In the genomic region with DNA sequence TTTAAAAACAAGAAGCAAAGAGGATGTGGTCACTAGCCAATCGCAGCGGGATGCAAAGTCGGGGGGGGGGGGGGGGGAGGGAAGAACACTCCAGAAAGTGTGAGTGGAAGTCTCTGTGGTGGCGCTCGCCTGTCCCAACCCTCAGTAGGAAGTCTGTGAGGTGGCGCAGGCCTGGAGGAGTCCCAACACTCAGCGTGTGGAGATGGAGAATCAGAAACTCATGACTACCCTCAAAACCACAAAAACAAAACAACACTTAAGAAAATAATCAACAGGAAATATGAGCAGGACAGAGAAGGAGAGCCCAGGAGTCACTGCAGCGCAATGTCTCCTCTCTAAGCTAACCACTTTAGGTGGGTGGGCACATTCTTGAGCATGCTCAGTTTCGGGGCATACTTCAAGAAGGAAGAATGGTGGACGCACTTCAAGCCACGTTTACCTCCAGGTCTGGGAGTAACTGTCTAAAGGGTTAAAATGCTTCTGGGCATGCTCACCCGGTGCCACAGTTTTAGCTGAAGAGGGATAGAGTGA, we compare ENCODE assay signal across 11 mouse cellular contexts. TPM values are rescaled to one million over a fixed set of nuclear protein-coding genes. Genes with fewer than 3 reads are reported as not detected.
DNase-seq lines count a peak whose midpoint lies in the region; ATAC-seq and TF ChIP-seq lines count a peak whose summit lies in the region.
"Had no signal": no experiment of that assay in that cellular context is flagged by ENCODE, and none has a peak within 500 bp of the region (broad histone marks: within the 10 kb centered on the region; RNA-seq: fewer than 3 reads in every experiment).

No protein-coding gene starts in this region.

- ATAC-seq in liver, embryonic 13.5 days (ENCODE audit: low read depth) = peak; percentile 37; the same call in 1 of the 2 replicates
- ATAC-seq in stomach, embryonic 15.5 days (ENCODE audit: insufficient read depth, low FRiP score, low read depth) = no peak

- TF ChIP-seq POLR2A in bone marrow, adult 2 months (IDR thresholded peaks at IDR 0.05; ENCODE audit: borderline replicate concordance, control insufficient read depth, low read depth, low read length) = no peak

- no peaks in the 10 kb centered on the region for H3K36me3 ChIP-seq in liver, embryonic 13.5 days
- no peaks in the 10 kb centered on the region for H3K36me3 ChIP-seq in stomach, embryonic 15.5 days
- H3K36me3 ChIP-seq: limb, embryonic 12.5 days had no signal

- peak; percentile 15 to 20 for DNase-seq in spleen, adult 18-20 months
- DNase-seq in spleen, postnatal 4 days (ENCODE audit: low spot score in 2 of 2) = no peak
- no peak for DNase-seq in liver, embryonic 13.5 days
- no peak for DNase-seq in layer of hippocampus, adult 9-10 months (ENCODE audit: low spot score)
- DNase-seq in cerebellum, postnatal 4 days (ENCODE audit: low spot score in 2 of 2) = no peak
- DNase-seq: cerebellum, adult 11 months; heart, adult 18-20 months; kidney, postnatal 14 days had no signal

- H3K4me2 ChIP-seq in liver, embryonic 13.5 days = peak overlapping the region; percentile 52
- peak overlapping the region; percentile 35 for H3K4me2 ChIP-seq in stomach, embryonic 15.5 days
- H3K4me2 ChIP-seq: limb, embryonic 12.5 days had no signal

- 0 out of 2 replicates have a peak overlapping the region, but pooled peaks have one; percentile 3 for H3K9ac ChIP-seq in liver, embryonic 13.5 days
- no peak overlapping the region for H3K9ac ChIP-seq in stomach, embryonic 15.5 days
- H3K9ac ChIP-seq: limb, embryonic 12.5 days had no signal

- 4% methylated on average over 12 of the region's 12 CpGs for WGBS in bone marrow, adult 2 months
- 15% methylated on average over 12 of the region's 12 CpGs for WGBS in liver, embryonic 13.5 days (ENCODE audit: insufficient replicate concordance)
- WGBS in stomach, embryonic 15.5 days = 37% methylated on average over 12 of the region's 12 CpGs

- H3K27ac ChIP-seq in bone marrow, adult 2 months (ENCODE audit: control insufficient read depth, insufficient read depth, low read depth, low read length, poor library complexity) = no peak overlapping the region; the same call in 1 of the 2 replicates
- H3K27ac ChIP-seq in liver, embryonic 13.5 days = peak overlapping the region; percentile 39; the same call in 1 of the 2 replicates
- no peak overlapping the region for H3K27ac ChIP-seq in stomach, embryonic 15.5 days
- H3K27ac ChIP-seq: limb, embryonic 12.5 days had no signal

- H3K4me3 ChIP-seq in bone marrow, adult 2 months (replicated peaks; ENCODE audit: control insufficient read depth, low read depth, low read length) = peak overlapping the region; percentile 49
- peak overlapping the region; percentile 18 for H3K4me3 ChIP-seq in liver, embryonic 13.5 days (replicated peaks)
- no peak overlapping the region for H3K4me3 ChIP-seq in stomach, embryonic 15.5 days (replicated peaks)
- H3K4me3 ChIP-seq: limb, embryonic 12.5 days had no signal

- no peaks in the 10 kb centered on the region for H3K27me3 ChIP-seq in liver, embryonic 13.5 days
- H3K27me3 ChIP-seq in stomach, embryonic 15.5 days (replicated peaks) = no peaks in the 10 kb centered on the region
- H3K27me3 ChIP-seq: limb, embryonic 12.5 days had no signal

- no peak for TF ChIP-seq CTCF in bone marrow, adult 2 months (IDR thresholded peaks at IDR 0.05; ENCODE audit: control insufficient read depth, insufficient read depth, low read length)

- H3K4me1 ChIP-seq in bone marrow, adult 2 months (ENCODE audit: control insufficient read depth, insufficient read depth, low read length) = peaks cover 1% of the 10 kb centered on the region; the same call in 1 of the 2 replicates
- peaks cover 75% of the 10 kb centered on the region for H3K4me1 ChIP-seq in liver, embryonic 13.5 days (replicated peaks)
- H3K4me1 ChIP-seq in stomach, embryonic 15.5 days = no peaks in the 10 kb centered on the region; the same call in 1 of the 2 replicates

- no peaks in the 10 kb centered on the region for H3K9me3 ChIP-seq in liver, embryonic 13.5 days (replicated peaks)
- no peaks in the 10 kb centered on the region for H3K9me3 ChIP-seq in stomach, embryonic 15.5 days
- H3K9me3 ChIP-seq: limb, embryonic 12.5 days had no signal

RNA-seq across cellular contexts. Expression of gene Pank1, which starts 32.7 kb away (rescaled TPM):
- polyA plus RNA-seq in bone marrow, adult 2 months (2011; ENCODE audit: insufficient read depth, insufficient read length, low replicate concordance, missing spikeins) = 1.8 and 2.1 TPM in 2 replicates
- polyA plus RNA-seq in liver, embryonic 13.5 days (2015; fragmentation: Nextera tagmentation; extraction: Ambion mirVana) = 4.6 and 6.1 TPM in 2 replicates
- 7.1 TPM in 2 replicates for polyA plus RNA-seq in stomach, embryonic 15.5 days (2015; fragmentation: Nextera tagmentation; extraction: Ambion mirVana)

Comparison
In these comparisons a context has a peak if more than half of its experiments do, and no peak if none do; other contexts are left out.
1. DNase-seq: peak in spleen, adult 18-20 months (2 of 2); none in spleen, postnatal 4 days (0 of 2), liver, embryonic 13.5 days (single experiment), layer of hippocampus, adult 9-10 months (single experiment) and cerebellum, postnatal 4 days (0 of 2).